Mouse (Mus musculus) ES-E14 (cell line): ENCODE results near the gene Plxnd1. TPM values are rescaled to one million over a fixed set of nuclear protein-coding genes. Genes with fewer than 3 reads are reported as not detected.

ENCODE experiments used
- DNase-seq: peaks from one replicate; pipeline ENCODE4 v3.0.0-alpha.2; 2013; ENCODE audit warnings: low read depth, low spot score
- H3K27ac ChIP-seq: 2 replicates; pipeline ENCODE4 v1.5.1; 2012; ENCODE audit warnings: low read depth, mild to moderate bottlenecking, low read length, moderate library complexity, mixed read lengths; ENCODE audit not compliant: poor library complexity, insufficient read depth, severe bottlenecking
- H3K36me3 ChIP-seq: 2 replicates; pipeline ENCODE4 v1.6.1; 2012; ENCODE audit warnings: mild to moderate bottlenecking, low read length, moderate library complexity, mixed read lengths; ENCODE audit not compliant: control insufficient read depth, poor library complexity, insufficient read depth, severe bottlenecking
- H3K4me1 ChIP-seq, 2 experiments: fragments of 150-350 bp in 1 of 2; sonication (generic) in 1 of 2; 2 replicates each; pipeline ENCODE4 v1.6.1; 2012; ENCODE audit warnings: low read length in 2 of 2, mild to moderate bottlenecking in 1 of 2, mixed read lengths in 1 of 2; ENCODE audit not compliant: control insufficient read depth in 2 of 2, insufficient read depth in 2 of 2, poor library complexity in 1 of 2
- H3K4me3 ChIP-seq, 2 experiments: fragments of 150-350 bp in 1 of 2; sonication (generic) in 1 of 2; 2 replicates each; pipeline ENCODE4 v1.5.1; 2012; ENCODE audit warnings: low read length in 2 of 2, low read depth in 1 of 2, mild to moderate bottlenecking in 1 of 2, mixed read lengths in 1 of 2; ENCODE audit not compliant: insufficient read depth in 1 of 2, poor library complexity in 1 of 2, severe bottlenecking in 1 of 2
- H3K9ac ChIP-seq: 2 replicates; pipeline ENCODE4 v1.6.1; 2012; ENCODE audit warnings: low read depth, mild to moderate bottlenecking, low read length, mixed read lengths; ENCODE audit not compliant: poor library complexity, insufficient read depth, severe bottlenecking
- H3K9me3 ChIP-seq: fragments of 150-350 bp; sonication (generic); 2 replicates; pipeline ENCODE4 v1.6.1; 2012; ENCODE audit warnings: low read depth, mild to moderate bottlenecking, low read length; ENCODE audit not compliant: control insufficient read depth, insufficient read depth
- CHD2 ChIP-seq: IDR thresholded peaks from 2 replicates; pipeline ENCODE4 v1.6.1; 2014; ENCODE audit warnings: mild to moderate bottlenecking, low read depth, low read length, inconsistent platforms
- HCFC1 ChIP-seq: IDR thresholded peaks from 2 replicates; pipeline ENCODE4 v1.6.1; 2012; ENCODE audit warnings: low read length, inconsistent platforms, borderline replicate concordance; ENCODE audit not compliant: insufficient read depth
- MAFK ChIP-seq: IDR thresholded peaks from 2 replicates; pipeline ENCODE4 v1.6.1; 2014; ENCODE audit warnings: mild to moderate bottlenecking, low read depth, low read length, inconsistent platforms; ENCODE audit not compliant: insufficient read depth
- ZC3H11A ChIP-seq: IDR thresholded peaks from 2 replicates; pipeline ENCODE4 v1.6.1; 2012; ENCODE audit warnings: low read depth, mild to moderate bottlenecking, inconsistent platforms, low read length, borderline replicate concordance
- ZNF384 ChIP-seq: IDR thresholded peaks from 2 replicates; pipeline ENCODE4 v1.6.1; 2012; ENCODE audit warnings: low read depth, low read length, inconsistent platforms
- in situ Hi-C, 2 experiments: fragments of 600-800 bp; cut with MboI; formaldehyde crosslinking; loops; one replicate each; pipeline ENCODE4 v1.15.1; 2025; ENCODE audit warnings: low sequenced_read_pairs in 2 of 2, inconsistent platforms in 1 of 2; ENCODE audit not compliant: unreplicated experiment in 2 of 2
- total RNA-seq: library from RNA; depleted of rRNA; stranded (reverse); fragments of 300-350 nt; gene quantifications from 2 replicates; pipeline ENCODE4 v1.2.3, GENCODE M21; 2012

Gene Plxnd1
- total RNA-seq, 1 experiment: 8.7 TPM

GRCm38 (mm10) chr6:115916611-115917010, 78.2 kb downstream of the Plxnd1 start:
- H3K9ac ChIP-seq: no peak overlapping the region
- in situ Hi-C loops: no loop called here
- H3K27ac ChIP-seq: no peak overlapping the region

GRCm38 (mm10) chr6:115915601-115916445, 79.0 kb downstream of the Plxnd1 start:
- H3K36me3 ChIP-seq: no peaks in the 10 kb centered on the region
- in situ Hi-C loops: no loop called here
- H3K9ac ChIP-seq: no peak overlapping the region
- no peak overlapping the region for H3K27ac ChIP-seq
- H3K4me1 ChIP-seq: no peaks in the 10 kb centered on the region; a peak in 1 of 4 replicates
- TF ChIP-seq CHD2: no peak
- no peak for TF ChIP-seq MAFK
- no peak for TF ChIP-seq ZNF384
- no peak for TF ChIP-seq ZC3H11A
- no peak for TF ChIP-seq HCFC1
- no peak for DNase-seq
- no peaks in the 10 kb centered on the region for H3K9me3 ChIP-seq
- no peak overlapping the region for H3K4me3 ChIP-seq

More at GRCm38 (mm10) chr6:115916611-115917010, 78.2 kb downstream of the Plxnd1 start:
- TF ChIP-seq ZC3H11A: no peak
- TF ChIP-seq CHD2: no peak
- DNase-seq: no peak
- Histone ChIP-seq H3K4me1 (no peaks in the 10 kb centered on the region; a peak in 1 of 4 replicates), H3K36me3 (no peaks in the 10 kb centered on the region), H3K9me3 (no peaks in the 10 kb centered on the region), H3K4me3 (no peak overlapping the region)

GRCm38 (mm10) chr6:115914511-115915202, 80.1 kb downstream of the Plxnd1 start:
- Histone ChIP-seq H3K9me3 (no peaks in the 10 kb centered on the region), H3K9ac (no peak overlapping the region), H3K4me1 (no peaks in the 10 kb centered on the region; a peak in 1 of 4 replicates), H3K36me3 (no peaks in the 10 kb centered on the region), H3K27ac (no peak overlapping the region), H3K4me3 (no peak overlapping the region)
- TF ChIP-seq MAFK (no peak), ZNF384 (no peak), CHD2 (no peak), HCFC1 (no peak), ZC3H11A (no peak)
- no peak for DNase-seq
- in situ Hi-C loops: no loop called here

GRCm38 (mm10) chr6:115913482-115913881, 81.3 kb downstream of the Plxnd1 start:
- TF ChIP-seq CHD2: no peak
- no peak for TF ChIP-seq MAFK
- no peaks in the 10 kb centered on the region for H3K36me3 ChIP-seq
- in situ Hi-C loops: no loop called here
- no peak for DNase-seq
- H3K4me1 ChIP-seq: no peaks in the 10 kb centered on the region; a peak in 1 of 4 replicates
- H3K9ac ChIP-seq: no peak overlapping the region
- H3K9me3 ChIP-seq: no peaks in the 10 kb centered on the region
- no peak overlapping the region for H3K4me3 ChIP-seq
- no peak overlapping the region for H3K27ac ChIP-seq
